Mouse (Mus musculus) T-helper 2 cell (primary cell): Measurements from ENCODE around the gene Bap1.

Source experiments
- in situ Hi-C: fragments of 300-600 bp; cut with MboI, MseI; formaldehyde crosslinking; loops from one replicate; pipeline ENCODE4 v1.15.1; 2025; ENCODE audit warnings: high pct_unique_total_duplicates

The Bap1 gene

GRCm38 (mm10) chr14:31251084-31251604 lies at the start of gene Bap1, which contains the start of gene Phf7:
Bap1 (plus strand) TSS chr14:31251450.
Phf7 (minus strand) TSS chr14:31251317.
- in situ Hi-C loops: loop anchor here (25.0 kb wide), 1 partner anchor 1264 kb away; the partner anchor contains the start of gene Actr8

DNA sequence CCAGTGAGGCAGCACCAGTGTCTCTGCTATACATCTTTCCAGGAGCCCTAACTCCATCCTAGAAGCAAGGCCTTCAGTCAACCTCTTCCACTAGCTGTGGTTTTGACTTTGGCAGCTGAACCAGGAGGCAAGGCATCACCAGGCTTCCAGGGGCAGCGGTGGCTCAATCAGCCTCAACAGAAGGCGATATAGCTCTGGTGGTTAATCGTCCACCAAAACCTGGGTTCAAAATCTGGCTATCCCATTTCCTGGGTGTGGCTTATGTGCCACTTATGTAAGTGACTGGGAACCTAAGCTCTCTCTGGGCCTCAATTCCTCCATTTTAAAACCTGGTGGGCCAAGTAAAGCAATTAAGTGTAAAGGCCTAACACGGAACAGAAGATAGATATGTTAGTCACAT lies 46.4 kb upstream of the Bap1 start:
- in situ Hi-C loops: loop anchor here (5.0 kb wide), 1 partner anchor 73 kb away; the partner anchor contains the start of gene Nt5dc2

DNA sequence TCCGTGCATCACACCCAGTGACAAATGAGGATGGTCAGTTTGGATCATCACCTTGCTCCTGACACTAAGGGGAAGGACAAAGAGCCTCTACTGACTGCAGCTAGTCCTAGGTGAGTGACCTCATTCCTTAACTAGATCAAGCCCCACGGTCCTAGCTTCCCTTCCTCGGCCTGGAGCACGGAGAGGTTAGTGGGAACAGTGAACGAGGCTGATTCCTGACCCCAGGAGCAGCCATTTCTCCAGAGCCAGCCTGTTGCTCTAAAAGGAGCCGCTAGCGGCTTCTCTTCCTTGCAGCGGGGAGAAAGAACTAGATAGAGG lies 46.0 kb upstream of the Bap1 start:
- in situ Hi-C loops: loop anchor here (5.0 kb wide), 1 partner anchor 73 kb away; the partner anchor contains the start of gene Nt5dc2

DNA sequence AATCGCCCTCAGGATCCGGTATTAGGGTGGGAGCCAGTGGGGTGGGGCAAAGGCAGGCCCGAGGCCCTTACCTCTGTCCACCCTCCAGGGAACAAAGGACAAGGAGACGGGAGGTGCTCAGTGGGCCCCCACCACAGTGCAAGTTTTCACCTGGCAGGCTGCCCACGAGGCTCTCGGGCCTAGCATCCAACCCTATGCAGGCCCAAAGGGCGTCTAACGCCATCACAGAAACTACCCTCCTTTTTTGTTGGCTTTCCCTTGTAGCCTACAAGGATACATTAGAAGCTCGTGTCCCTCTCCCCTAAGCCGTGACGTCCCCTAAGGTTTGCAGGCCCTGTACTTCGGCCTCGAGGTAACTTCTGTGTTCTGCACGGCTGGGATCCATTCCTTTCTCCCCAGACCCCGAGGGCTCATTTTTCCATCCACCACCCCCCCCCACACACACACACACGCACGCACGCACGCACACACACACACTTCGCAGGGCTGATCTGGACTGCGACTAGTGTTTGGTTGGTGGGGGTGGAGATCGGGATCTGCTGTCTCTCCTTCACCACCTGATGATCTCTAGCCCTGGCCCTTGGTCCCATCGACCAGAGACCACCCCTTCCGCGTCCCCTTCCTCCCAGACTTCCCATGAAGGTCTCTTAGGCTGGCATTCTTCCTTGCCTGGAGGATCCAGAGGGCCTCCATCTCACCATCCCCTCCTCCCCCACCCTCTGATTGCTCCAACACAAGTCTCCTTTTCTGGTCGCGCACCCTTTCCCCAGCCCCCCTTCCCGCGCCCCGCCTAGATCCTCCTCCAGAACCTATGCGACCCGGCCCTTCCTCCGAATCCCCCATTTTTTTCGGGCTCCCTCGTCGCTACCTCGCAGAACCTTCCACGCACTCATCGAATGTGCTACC lies 45.4 kb upstream of the Bap1 start:
- in situ Hi-C loops: loop anchor here (5.0 kb wide), 1 partner anchor 74 kb away; the partner anchor contains the start of gene Nt5dc2

DNA sequence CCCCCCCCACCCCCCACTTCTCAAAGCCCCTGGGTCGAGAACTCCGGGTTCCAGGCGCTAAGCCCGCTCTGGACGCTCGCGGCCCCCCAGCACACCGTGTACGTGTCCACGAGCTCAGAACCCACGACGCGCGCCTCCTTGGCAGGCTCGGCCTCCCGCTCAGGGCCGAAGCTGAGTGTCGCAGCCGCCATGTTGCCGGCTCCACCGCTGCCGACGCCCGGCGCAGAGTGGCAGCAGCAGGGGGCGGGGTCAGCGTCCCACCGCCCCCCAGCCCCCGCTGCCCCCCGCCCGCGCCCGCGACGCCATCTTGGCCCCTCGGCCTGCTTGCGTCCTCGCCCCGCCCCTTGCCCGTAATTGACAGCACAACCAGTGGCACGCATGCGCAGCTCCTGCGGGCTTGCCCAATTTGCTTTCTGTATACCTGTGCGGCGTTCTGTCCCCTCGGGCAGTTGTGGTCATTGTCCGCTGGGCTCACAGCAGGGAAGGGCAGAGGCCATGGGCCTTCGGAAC lies 44.7 kb upstream of the Bap1 start:
- in situ Hi-C loops: loop anchor here (5.0 kb wide), 1 partner anchor 74 kb away; the partner anchor contains the start of gene Nt5dc2

- in situ Hi-C loops: loop anchor here (5.0 kb wide), 1 partner anchor 75 kb away; the partner anchor contains the start of gene Nt5dc2
These were observed 44.0 kb upstream of the Bap1 start for GRCm38 (mm10) chr14:31207070-31207830.

DNA sequence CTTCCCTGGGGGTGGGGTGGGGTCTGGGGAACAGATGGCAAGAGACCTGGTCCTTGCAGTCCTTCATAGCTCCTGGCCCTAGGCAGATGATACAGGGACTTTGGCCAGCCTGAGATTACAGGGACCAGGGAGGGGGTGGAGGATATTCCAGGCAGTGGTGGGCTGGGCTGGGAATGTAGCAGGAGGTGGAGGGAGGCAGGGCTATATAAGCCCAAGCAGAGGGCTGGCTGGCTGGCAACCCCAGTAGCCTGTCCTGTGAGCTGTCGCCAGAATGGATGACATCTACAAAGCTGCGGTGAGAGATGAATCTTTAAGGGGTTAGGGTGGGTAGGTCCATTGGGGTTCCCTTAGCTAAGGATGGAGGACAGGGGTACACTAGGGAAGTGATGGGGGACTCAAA lies 43.2 kb upstream of the Bap1 start, which contains the start of gene Tnnc1:
Tnnc1 (plus strand) TSS at position 229 of the 400 bp plus-strand sequence.
- in situ Hi-C loops: loop anchor here (5.0 kb wide), 1 partner anchor 76 kb away; the partner anchor contains the start of gene Nt5dc2

- in situ Hi-C loops: loop anchor here (5.0 kb wide), 1 partner anchor 77 kb away; the partner anchor contains the start of gene Nt5dc2
These were observed 42.1 kb upstream of the Bap1 start for GRCm38 (mm10) chr14:31209133-31209557.

GRCm38 (mm10) chr14:31211854-31212253 lies 39.4 kb upstream of the Bap1 start:
- in situ Hi-C loops: no loop called here

- in situ Hi-C loops: no loop called here
These were observed 38.8 kb upstream of the Bap1 start for GRCm38 (mm10) chr14:31212499-31212898.

GRCm38 (mm10) chr14:31213868-31214267 lies 37.4 kb upstream of the Bap1 start:
- in situ Hi-C loops: no loop called here

GRCm38 (mm10) chr14:31214684-31215083 lies 36.6 kb upstream of the Bap1 start:
- in situ Hi-C loops: no loop called here

- in situ Hi-C loops: no loop called here
These were observed 35.9 kb upstream of the Bap1 start for GRCm38 (mm10) chr14:31215157-31216002.

DNA sequence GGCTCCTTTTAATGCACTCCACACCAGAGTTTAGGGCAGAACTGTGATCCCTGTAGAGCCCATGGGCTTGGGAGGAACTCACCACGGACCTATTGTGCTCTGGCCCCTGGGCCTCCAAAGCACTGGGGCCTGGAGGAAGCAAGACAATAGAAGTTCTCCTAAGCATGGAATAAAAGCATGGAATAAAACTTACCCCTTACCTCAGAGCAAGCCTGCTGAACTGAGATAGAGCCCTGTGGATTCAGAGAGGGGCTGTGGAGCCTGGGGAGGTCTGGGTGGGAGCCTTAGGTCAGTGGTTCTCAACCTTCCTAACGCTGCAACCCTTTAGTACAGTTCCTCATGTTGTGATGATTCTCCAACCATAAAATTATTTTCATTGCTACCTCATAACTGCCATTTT lies 34.4 kb upstream of the Bap1 start, which contains the start of gene Nisch:
Nisch (minus strand) TSS at position 101 of the 400 bp plus-strand sequence.
- in situ Hi-C loops: no loop called here

DNA sequence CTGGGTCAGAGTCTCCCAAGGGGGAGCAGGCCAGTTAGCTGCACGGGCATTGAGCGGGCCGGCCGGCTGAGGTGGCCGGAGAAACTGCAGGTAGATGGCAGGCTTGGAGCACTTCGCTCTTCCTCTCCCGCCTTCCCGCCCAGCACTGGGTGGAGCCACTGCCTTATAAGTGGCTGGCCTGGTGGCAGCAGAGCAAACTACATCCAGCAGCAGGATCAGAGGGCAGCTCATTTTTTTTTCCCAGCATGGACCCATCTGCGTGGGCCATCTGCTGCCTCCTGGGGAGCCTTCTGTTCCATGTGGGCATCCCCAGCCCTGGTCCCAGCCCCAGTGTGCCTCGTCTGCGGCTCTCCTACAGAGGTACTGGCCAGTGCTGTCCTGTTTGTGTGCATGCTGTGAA lies 33.6 kb upstream of the Bap1 start, which contains the start of gene Sema3g:
Sema3g (plus strand) TSS at position 195 of the 400 bp plus-strand sequence.
- in situ Hi-C loops: no loop called here

- in situ Hi-C loops: no loop called here
These were observed 24.3 kb upstream of the Bap1 start for GRCm38 (mm10) chr14:31226978-31227377.

DNA sequence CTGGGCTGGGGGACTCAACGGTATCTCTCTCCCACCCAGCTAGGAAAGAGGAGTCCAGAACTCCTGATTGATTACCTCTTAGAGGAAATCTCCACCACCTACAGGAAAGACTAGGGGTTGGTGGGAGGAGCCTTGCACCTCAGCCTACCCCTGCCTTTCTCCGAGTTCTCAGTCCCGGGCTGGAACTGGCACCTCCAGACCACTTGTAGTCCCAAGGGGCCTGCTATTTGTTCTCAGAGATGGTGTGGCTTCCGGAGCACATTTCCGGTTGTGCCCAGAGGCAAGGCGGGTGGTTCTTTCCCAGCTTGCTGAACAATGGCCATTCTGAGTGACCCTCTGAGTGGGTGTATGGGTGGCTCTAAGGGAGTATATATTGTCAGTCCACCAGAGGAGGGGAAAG lies 23.0 kb upstream of the Bap1 start:
- in situ Hi-C loops: no loop called here

- in situ Hi-C loops: loop anchor here (5.0 kb wide), 1 partner anchor 87 kb away; no protein-coding TSS in a partner anchor
These were observed 20.8 kb upstream of the Bap1 start for GRCm38 (mm10) chr14:31230442-31230841.

- in situ Hi-C loops: loop anchor here (5.0 kb wide), 1 partner anchor 85 kb away; no protein-coding TSS in a partner anchor
These were observed 18.7 kb upstream of the Bap1 start for GRCm38 (mm10) chr14:31232404-31233069.
